Mouse (Mus musculus): ENCODE data around the gene Tex37. TPM values are rescaled to one million over a fixed set of nuclear protein-coding genes. Genes with fewer than 3 reads are reported as not detected.

Tex37 gene
- not detected in 2 replicates for polyA plus RNA-seq (2012; ENCODE audit: low replicate concordance)

GRCm38 (mm10) chr6:70918827-70919226 is at the start of gene Tex37:
TSS of gene Tex37 (minus strand) at chr6:70918927.

GRCm38 (mm10) chr6:70956285-70956912 is 37.7 kb upstream of the Tex37 start, which contains the start of gene Foxi3:
TSS of gene Foxi3 (plus strand) at chr6:70956531.

Other genes with a start within 250 kb of the Tex37 start
- gene Rpia, start 126.7 kb downstream of the Tex37 start, polyA plus RNA-seq (2012; ENCODE audit: low replicate concordance): 19.3 and 38.1 TPM in 2 replicates
- 2.1 and 7.9 TPM in 2 replicates for gene Eif2ak3, start 74.4 kb downstream of the Tex37 start, polyA plus RNA-seq (2012; ENCODE audit: low replicate concordance)
- not detected in 2 replicates for gene Foxi3, start 37.6 kb upstream of the Tex37 start, polyA plus RNA-seq (2012; ENCODE audit: low replicate concordance)
- not detected in 2 replicates for gene Thnsl2, start 225.5 kb upstream of the Tex37 start, polyA plus RNA-seq (2012; ENCODE audit: low replicate concordance)